Mouse (Mus musculus): ENCODE data around the gene Mrc2.

The Mrc2 gene

DNA sequence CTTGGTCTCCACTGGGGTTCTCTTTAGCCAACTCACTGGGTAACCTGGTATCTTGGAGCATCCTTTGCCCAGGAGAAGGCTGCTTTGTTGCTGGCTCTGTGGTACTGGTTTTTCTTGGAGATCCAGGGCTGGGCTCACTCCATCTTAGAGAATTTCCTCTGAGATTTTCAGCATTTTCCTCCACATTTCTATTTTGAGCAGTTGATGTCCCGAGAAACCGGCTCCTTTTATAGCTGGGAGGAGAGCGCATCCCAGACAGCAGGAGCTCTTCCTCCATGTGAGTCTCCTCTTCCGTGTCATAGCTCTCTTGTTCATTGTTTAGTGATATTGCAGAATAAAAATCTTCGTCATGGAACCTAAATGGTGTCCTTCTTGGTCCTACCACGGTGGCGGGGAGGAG is 97.8 kb downstream of the Mrc2 start:
- no peak for DNase-seq (ENCODE audit: low read depth, low spot score)

All from CD4-positive, CD25-positive, alpha-beta regulatory T cell, adult 2 months (primary cell).